Mouse (Mus musculus) brain, embryonic 14.5 days (tissue): ENCODE results near the gene Mettl26.

Experiments used
- CTCF ChIP-seq: fragments of 200-500 bp; IDR thresholded peaks from 2 replicates; pipeline ENCODE4 v1.5.1; 2012; ENCODE audit warnings: inconsistent platforms, mild to moderate bottlenecking, moderate library complexity, borderline replicate concordance; ENCODE audit not compliant: insufficient read depth, insufficient read length; ENCODE audit errors: extremely low read depth
- POLR2A ChIP-seq: fragments of 200-500 bp; IDR thresholded peaks from 2 replicates; pipeline ENCODE4 v1.6.1; 2012; ENCODE audit warnings: mild to moderate bottlenecking, inconsistent platforms, borderline replicate concordance; ENCODE audit not compliant: poor library complexity, insufficient read depth, insufficient read length, severe bottlenecking; ENCODE audit errors: extremely low read depth

GRCm38 (mm10) chr17:25830806-25831431 is 44.0 kb upstream of the Mettl26 start:
- TF ChIP-seq CTCF (no peak), POLR2A (no peak)
